Mouse (Mus musculus) forebrain, embryonic 15.5 days (tissue): Measurements from ENCODE around the gene Nab2. TPM values are rescaled to one million over a fixed set of nuclear protein-coding genes. Genes with fewer than 3 reads are reported as not detected.
"Not testable (repeated sequence)": the region's sequence is repeated elsewhere in the genome, so short reads cannot be mapped to it uniquely, and the experiment has no call there.

ENCODE experiments used
- ATAC-seq: fragments of 200-750 bp; cut with Nextera tagmentation; replicated peaks from 2 replicates; pipeline ENCODE4 v1.8.0; 2017; ENCODE audit warnings: mild to moderate bottlenecking, moderate TSS enrichment, moderate library complexity
- H3K27ac ChIP-seq: fragments of 300-500 bp; sonication (generic); replicated peaks from 2 replicates; pipeline ENCODE4 v1.5.1; 2015; ENCODE audit warnings: mild to moderate bottlenecking, inconsistent platforms
- H3K27me3 ChIP-seq: fragments of 300-500 bp; sonication (generic); 2 replicates; pipeline ENCODE4 v1.6.1; 2015; ENCODE audit warnings: inconsistent platforms
- H3K36me3 ChIP-seq: fragments of 300-500 bp; sonication (generic); 2 replicates; pipeline ENCODE4 v1.6.1; 2015; ENCODE audit warnings: mild to moderate bottlenecking, inconsistent platforms
- H3K4me1 ChIP-seq: fragments of 300-500 bp; sonication (generic); 2 replicates; pipeline ENCODE4 v1.6.1; 2015; ENCODE audit warnings: inconsistent platforms
- H3K4me2 ChIP-seq: fragments of 300-500 bp; sonication (generic); replicated peaks from 2 replicates; pipeline ENCODE4 v1.6.1; 2015; ENCODE audit warnings: mild to moderate bottlenecking, inconsistent platforms
- H3K4me3 ChIP-seq: fragments of 300-500 bp; sonication (generic); 2 replicates; pipeline ENCODE4 v1.5.1; 2015; ENCODE audit warnings: mild to moderate bottlenecking, inconsistent platforms
- H3K9ac ChIP-seq: fragments of 300-500 bp; sonication (generic); replicated peaks from 2 replicates; pipeline ENCODE4 v1.6.1; 2015; ENCODE audit warnings: mild to moderate bottlenecking, inconsistent platforms
- H3K9me3 ChIP-seq: fragments of 300-500 bp; sonication (generic); 2 replicates; pipeline ENCODE4 v1.6.1; 2016; ENCODE audit warnings: inconsistent platforms
- WGBS: fragments of 180-500 bp; shearing (Covaris S2); methylation state at CpG from one replicate; pipeline ENCODE4 v1.1.7; 2015; ENCODE audit warnings: mixed read lengths; 5-methylcytosine and 5-hydroxymethylcytosine counted together
- polyA plus RNA-seq: library from polyadenylated mRNA; unstranded; fragments of >200 nt; fragmentation: Nextera tagmentation; extraction: Ambion mirVana; gene quantifications from 2 replicates; pipeline ENCODE4 v1.2.1, GENCODE M21; 2015

Gene Nab2
- polyA plus RNA-seq, 1 experiment from 2014 or later = 2.9 TPM

DNA sequence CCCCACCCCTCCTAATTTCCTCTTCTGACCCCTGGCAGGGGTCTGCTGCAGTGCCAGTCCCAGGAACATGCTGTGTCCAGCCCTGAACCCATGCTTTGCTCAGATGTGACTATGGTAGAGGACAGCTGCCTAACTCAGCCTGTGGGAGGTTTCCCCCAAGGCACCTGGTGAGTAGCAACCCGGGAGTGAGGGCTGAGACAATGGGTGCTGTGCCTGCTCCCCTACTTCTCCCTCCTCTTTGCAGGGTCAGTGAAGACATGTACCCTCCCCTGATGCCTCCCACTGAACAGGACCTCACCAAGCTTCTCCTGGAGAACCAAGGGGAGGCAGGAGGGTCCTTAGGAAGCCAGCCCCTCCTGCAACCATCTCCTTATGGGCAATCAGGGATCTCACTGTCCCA is 8.8 kb downstream of the Nab2 start:
- peaks cover 30% of the 10 kb centered on the region for H3K27me3 ChIP-seq
- ATAC-seq = no peak
- no peak overlapping the region for H3K9ac ChIP-seq
- 50% methylated on average over 1 of the region's 1 CpGs for WGBS
- no peak overlapping the region for H3K4me2 ChIP-seq
- H3K4me1 ChIP-seq = peaks cover 18% of the 10 kb centered on the region
- no peaks in the 10 kb centered on the region for H3K36me3 ChIP-seq
- H3K27ac ChIP-seq = no peak overlapping the region
- no peaks in the 10 kb centered on the region for H3K9me3 ChIP-seq
- no peak overlapping the region for H3K4me3 ChIP-seq

DNA sequence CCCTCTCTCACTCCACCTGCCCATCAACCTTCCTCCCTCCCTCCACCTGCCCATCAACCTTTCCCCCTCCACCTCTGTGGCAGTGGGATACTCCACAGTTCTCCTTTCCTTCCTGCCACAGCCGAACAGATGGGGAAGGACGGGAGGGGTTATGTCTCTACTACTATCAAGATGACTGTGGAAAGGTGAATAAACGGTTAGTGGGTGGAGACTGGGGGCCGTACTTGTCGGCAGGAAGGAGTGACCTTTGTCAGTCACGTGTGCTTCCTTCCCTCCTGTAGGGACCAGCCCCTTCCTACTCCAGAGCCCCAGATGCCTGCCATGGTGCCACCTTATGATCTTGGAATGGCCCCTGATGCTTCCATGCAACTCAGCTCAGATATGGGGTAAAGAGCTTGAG is 10.3 kb downstream of the Nab2 start:
- no peaks in the 10 kb centered on the region for H3K36me3 ChIP-seq
- H3K27me3 ChIP-seq = peaks cover 15% of the 10 kb centered on the region
- H3K9me3 ChIP-seq = no peaks in the 10 kb centered on the region
- peaks cover 18% of the 10 kb centered on the region for H3K4me1 ChIP-seq
- H3K4me3 ChIP-seq = no peak overlapping the region
- WGBS = 12% methylated on average over 6 of the region's 6 CpGs
- no peak overlapping the region for H3K27ac ChIP-seq
- H3K4me2 ChIP-seq = no peak overlapping the region
- no peak for ATAC-seq
- H3K9ac ChIP-seq = no peak overlapping the region

DNA sequence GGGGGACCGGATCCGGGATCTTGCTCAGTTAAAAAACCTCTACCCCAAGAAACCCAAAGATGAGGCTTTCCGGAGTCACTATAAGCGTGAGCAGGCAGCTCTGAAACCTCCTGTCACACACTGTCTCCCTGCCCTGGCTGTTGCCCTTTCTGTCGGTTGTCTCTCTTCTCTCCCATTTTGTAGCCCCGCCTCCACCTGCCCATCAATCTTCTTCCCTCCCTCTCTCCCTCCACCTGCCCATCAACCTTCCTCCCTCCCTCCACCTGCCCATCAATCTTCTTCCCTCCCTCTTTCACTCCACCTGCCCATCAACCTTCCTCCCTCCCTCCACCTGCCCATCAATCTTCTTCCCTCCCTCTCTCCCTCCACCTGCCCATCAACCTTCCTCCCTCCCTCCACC is 10.8 kb downstream of the Nab2 start:
- not testable (repeated sequence) for ATAC-seq, H3K4me2 ChIP-seq

DNA sequence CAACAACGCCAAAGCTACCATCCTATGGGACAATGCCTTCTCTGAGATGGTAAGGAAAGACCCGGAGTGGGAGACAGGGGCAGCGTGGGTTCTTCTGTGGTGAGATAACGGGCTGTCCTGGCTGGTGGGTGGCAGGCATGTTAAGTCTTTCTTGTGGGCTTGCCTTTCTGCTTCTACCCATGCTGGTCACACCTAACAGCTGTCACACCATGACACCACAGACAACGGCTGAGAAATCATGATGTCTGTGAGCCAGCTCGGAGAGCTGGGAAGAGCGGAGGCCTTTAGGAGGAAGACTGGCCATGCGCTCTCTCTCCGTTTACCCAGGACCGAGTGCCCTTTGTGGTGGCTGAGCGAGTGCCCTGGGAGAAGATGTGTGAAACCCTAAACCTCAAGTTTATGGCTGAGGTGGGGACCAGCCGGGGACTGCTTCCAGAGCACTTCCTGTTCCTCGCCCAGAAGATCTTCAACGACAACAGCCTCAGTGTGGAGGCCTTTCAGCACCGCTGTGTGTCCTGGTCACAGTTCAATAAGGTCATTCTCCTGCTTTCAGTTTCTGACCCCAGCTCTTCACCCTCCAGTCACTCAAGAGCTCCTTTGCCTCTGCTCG is 13.3 kb downstream of the Nab2 start:
- WGBS = 87% methylated on average over 16 of the region's 16 CpGs
- Histone ChIP-seq H3K4me1 (no peaks in the 10 kb centered on the region), H3K27ac (no peak overlapping the region), H3K4me3 (no peak overlapping the region), H3K27me3 (no peaks in the 10 kb centered on the region), H3K9me3 (no peaks in the 10 kb centered on the region), H3K9ac (no peak overlapping the region), H3K4me2 (no peak overlapping the region), H3K36me3 (no peaks in the 10 kb centered on the region)
- no peak for ATAC-seq

More for the DNA sequence above, 10.8 kb downstream of the Nab2 start:
- not testable (repeated sequence) for H3K9me3 ChIP-seq, H3K36me3 ChIP-seq, H3K27ac ChIP-seq, H3K9ac ChIP-seq, H3K4me3 ChIP-seq
- 0 out of 2 replicates have a peak, but pooled peaks cover 11% of the 10 kb centered on the region for H3K27me3 ChIP-seq
- peaks cover 13% of the 10 kb centered on the region for H3K4me1 ChIP-seq
- 43% methylated on average over 6 of the region's 6 CpGs for WGBS

DNA sequence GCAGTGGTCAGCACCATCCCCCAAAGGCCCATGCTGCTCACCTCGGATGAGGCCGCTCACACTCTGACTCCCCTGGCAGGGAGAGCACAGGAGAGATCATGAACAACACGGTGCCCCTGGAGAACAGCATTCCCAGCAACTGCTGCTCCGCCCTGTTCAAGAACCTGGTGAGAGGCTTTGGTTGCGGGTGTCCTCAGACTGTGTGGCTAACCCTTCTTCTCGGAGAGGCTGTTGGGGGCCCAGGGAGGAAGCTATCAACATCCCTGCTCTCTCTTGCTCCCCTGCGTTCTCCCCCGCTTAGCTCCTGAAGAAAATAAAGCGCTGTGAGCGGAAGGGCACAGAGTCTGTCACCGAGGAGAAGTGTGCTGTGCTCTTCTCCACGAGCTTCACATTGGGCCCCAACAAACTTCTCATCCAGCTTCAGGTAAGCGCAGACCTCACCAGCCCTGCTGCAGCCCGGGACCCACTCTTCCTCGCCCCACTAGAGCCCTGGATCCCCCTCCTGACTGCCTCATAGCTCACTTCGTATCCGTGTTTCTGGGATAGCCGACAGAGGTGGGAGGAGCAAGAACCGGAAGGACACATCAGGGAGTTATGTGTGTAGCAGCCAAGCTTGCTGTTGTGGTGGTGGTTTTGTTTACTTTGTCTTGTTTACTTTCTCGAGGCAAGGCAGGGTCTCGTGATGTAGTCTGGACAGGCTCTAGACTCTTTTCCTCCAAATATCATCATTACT is 15.3 kb downstream of the Nab2 start:
- 57% methylated on average over 21 of the region's 21 CpGs for WGBS
- peak overlapping the region; percentile 12; the same call in 1 of the 2 replicates for H3K4me2 ChIP-seq
- H3K4me1 ChIP-seq = no peaks in the 10 kb centered on the region
- no peaks in the 10 kb centered on the region for H3K27me3 ChIP-seq
- H3K36me3 ChIP-seq = no peaks in the 10 kb centered on the region
- no peak overlapping the region for H3K27ac ChIP-seq
- ATAC-seq = no peak
- H3K9ac ChIP-seq = no peak overlapping the region
- no peaks in the 10 kb centered on the region for H3K9me3 ChIP-seq
- H3K4me3 ChIP-seq = no peak overlapping the region

DNA sequence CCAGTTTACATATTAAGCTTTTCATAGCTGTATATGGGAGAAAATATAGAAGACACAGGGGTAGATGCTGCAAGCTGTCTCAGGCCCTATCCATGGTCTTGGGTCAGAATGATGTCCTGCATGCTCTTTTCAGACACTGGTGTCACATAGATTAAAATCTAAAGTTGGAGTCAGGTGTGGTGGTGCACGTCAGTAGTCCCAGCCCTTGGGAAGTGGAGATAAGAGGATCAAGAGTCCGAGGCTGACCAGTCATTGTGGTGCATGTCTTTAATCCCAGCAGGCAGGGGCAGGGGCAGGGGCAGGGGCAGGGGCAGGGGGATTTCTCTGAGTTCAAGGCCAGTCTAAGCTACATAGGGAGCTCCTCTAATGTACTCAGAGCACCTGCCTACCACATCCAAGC is 22.6 kb downstream of the Nab2 start:
- no peaks in the 10 kb centered on the region for H3K36me3 ChIP-seq
- ATAC-seq = no peak
- no peak overlapping the region for H3K4me3 ChIP-seq
- peaks cover 17% of the 10 kb centered on the region for H3K4me1 ChIP-seq
- H3K27ac ChIP-seq = no peak overlapping the region
- WGBS = 54% methylated on average over 2 of the region's 2 CpGs
- H3K4me2 ChIP-seq = no peak overlapping the region
- H3K9ac ChIP-seq = no peak overlapping the region
- no peaks in the 10 kb centered on the region for H3K9me3 ChIP-seq
- peaks cover 24% of the 10 kb centered on the region for H3K27me3 ChIP-seq

DNA sequence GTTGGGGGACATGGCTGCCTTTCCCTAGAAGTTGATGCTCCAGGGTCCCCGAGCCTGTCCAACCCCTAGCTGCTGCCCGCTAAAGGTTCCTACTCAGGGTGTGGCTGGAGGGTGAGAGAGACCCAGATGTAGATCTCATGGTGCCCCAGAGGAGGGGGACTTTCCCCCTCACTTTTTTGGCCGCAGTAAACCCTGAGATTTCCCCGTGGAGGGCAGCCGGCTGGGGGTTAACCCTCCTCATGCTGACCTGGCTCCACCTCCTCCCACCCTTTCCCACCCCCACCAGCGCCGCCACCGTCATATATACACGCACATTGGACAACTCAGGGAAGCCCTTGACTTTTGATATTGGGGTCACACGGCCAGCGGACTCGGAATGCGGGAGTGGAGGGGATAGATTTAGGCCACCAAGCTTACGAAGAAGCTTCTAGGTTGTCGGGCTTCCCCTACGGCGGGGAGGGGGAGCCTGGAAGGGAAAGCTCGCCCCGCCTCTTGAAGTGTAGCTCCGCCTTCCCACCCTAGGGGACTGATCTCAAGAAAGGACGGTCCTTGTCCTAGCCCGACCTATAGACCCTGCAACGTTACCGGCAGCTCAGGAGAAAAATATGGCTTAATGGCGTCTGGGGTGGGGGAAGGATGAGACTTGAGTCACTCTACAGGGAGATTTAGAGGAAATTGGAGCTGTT is 24.7 kb downstream of the Nab2 start:
- Histone ChIP-seq H3K9ac (0 out of 2 replicates have a peak overlapping the region, but pooled peaks have one; percentile 3), H3K4me2 (peak overlapping the region; percentile 48), H3K27ac (0 out of 2 replicates have a peak overlapping the region, but pooled peaks have one; percentile 31), H3K9me3 (no peaks in the 10 kb centered on the region), H3K27me3 (peaks cover 24% of the 10 kb centered on the region), H3K4me3 (peak overlapping the region; percentile 34), H3K4me1 (peaks cover 17% of the 10 kb centered on the region), H3K36me3 (no peaks in the 10 kb centered on the region)
- ATAC-seq = peak; percentile 39; the same call in 1 of the 2 replicates
- WGBS = 2% methylated on average over 25 of the region's 25 CpGs

DNA sequence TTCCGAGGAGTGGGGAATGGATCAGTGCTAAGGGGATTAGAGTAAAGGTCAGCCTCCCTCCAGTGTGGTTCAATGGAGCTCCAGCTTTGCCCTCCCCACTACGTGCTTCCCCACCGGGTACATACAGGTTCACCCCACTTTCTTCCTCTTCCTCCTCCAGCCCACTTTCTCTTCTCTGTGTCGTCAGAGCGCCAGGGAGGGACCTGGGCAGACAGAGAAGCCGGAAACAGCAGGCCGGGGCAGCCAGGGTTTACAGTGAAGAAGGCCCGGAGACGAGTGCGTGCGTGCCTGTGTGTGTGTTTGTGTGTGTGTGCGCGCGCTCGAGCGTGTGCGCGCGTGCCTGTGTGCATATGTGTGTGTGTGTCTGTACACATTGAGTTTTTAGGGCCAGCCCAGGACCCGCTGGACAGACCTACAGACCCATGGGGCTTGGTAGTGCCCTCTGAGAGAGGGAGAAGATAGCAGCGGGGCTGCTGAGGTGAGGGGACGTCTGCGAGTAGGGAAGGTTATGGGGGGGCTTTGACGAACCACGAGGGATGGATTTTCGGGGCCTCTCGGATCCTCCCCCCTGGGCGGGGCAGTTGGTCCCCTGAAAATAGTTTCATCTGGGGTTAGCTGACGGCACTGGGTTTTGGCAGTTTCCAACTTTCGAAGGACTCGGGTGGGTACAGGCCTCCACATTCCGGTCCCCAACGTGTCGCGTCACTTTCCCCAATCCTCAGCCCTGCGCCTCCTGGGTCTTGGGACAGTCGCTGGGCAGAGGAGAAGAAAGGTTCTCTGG is 25.4 kb downstream of the Nab2 start, which contains the start of gene Stat6:
TSS of gene Stat6 (plus strand) at position 215 of the 781 bp plus-strand sequence.
- Histone ChIP-seq H3K4me1 (peaks cover 17% of the 10 kb centered on the region), H3K27ac (peak within 1 kb of the TSS; percentile 31), H3K4me3 (peak within 1 kb of the TSS; percentile 34), H3K9ac (peak within 1 kb of the TSS; percentile 36; the same call in 1 of the 2 replicates), H3K36me3 (no peaks in the 10 kb centered on the region), H3K27me3 (peaks cover 24% of the 10 kb centered on the region), H3K4me2 (peak within 1 kb of the TSS; percentile 48), H3K9me3 (no peaks in the 10 kb centered on the region)
- 5% methylated on average over 37 of the region's 37 CpGs for WGBS
- ATAC-seq = peak; percentile 30; the same call in 1 of the 2 replicates

DNA sequence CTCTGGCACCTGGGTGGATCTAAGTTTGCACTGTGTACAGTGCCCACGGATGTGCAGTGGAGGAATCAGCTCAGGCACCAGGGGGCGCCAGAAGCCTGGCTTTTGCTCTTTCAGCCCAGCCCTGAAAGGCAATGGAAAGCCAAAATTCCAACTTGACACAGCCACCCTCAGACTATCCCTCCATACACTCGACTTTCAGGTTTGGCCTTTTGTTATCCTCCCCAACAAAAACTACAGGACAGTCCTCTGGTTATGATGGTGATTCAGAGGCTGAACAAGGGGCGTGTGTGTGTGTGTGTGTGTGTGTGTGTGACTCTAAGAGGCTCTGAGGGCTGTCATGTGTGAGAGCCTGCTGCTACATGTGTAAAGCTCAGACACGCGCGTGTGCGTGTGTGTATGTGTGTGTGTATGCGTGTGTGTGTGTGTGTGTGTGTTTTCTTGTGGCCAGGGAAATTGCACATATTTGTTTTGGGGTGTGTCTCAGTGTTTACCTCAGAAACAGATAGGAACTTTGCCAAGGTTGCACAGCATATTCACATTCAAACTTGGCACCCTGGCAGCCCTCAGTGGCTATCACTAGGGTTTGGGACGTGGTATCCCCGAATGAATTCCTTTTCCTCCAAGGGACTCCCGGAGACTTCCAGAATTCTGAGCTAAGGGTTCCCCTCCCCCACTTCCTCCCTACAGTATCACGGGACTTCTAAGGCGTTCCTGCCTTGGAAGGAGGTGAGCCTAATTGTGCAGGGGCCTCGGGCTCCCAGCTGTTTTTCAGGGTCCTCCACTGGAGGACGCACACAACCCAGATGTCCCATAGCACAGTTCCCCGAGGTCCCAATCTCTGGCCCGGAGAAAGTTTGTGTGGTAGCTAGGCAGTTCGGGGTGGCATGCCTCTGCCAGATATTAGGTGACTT is 26.3 kb downstream of the Nab2 start:
- 8% methylated on average over 19 of the region's 19 CpGs for whole genome bisulfite sequencing
- H3K4me1 ChIP-seq = peaks cover 17% of the 10 kb centered on the region
- H3K9me3 ChIP-seq = no peaks in the 10 kb centered on the region
- H3K4me3 ChIP-seq = peak overlapping the region; percentile 34
- H3K27me3 ChIP-seq = peaks cover 24% of the 10 kb centered on the region
- peak; percentile 77 for ATAC-seq
- H3K36me3 ChIP-seq = no peaks in the 10 kb centered on the region
- peak overlapping the region; percentile 48 for H3K4me2 ChIP-seq
- peak overlapping the region; percentile 31 for H3K27ac ChIP-seq
- no peak overlapping the region for H3K9ac ChIP-seq

DNA sequence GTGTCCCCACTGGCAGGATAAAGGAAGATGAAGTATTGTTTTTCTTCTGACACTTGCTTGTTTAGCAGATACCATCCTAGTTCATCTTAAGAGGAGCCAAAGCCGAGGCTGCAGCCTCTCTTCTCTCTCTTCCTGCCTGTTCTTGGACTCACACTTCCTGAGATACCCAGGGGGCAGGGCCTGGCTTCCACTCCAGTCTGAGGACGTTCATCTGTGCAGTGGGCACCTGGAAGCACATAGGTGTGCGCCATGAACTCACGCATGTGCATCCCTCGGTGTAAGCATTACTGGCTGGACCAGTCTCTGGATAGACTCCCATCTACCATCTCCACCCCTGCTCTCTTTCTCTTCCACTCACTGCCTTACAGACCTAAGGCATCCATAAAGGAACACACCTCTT is 27.9 kb downstream of the Nab2 start:
- Histone ChIP-seq H3K4me3 (no peak overlapping the region), H3K27ac (no peak overlapping the region), H3K9me3 (no peaks in the 10 kb centered on the region), H3K4me1 (peaks cover 17% of the 10 kb centered on the region), H3K36me3 (no peaks in the 10 kb centered on the region), H3K4me2 (no peak overlapping the region), H3K27me3 (peaks cover 24% of the 10 kb centered on the region), H3K9ac (no peak overlapping the region)
- WGBS = 73% methylated on average over 5 of the region's 5 CpGs
- no peak for ATAC-seq
